8 mouse cellular contexts compared by ENCODE assay signal in genomic region chr4:62755237-62755900, GRCm38 (mm10).
A peak's percentile ranks its signal among the peaks of the same experiment; 100 is the strongest.
DNase-seq lines count a peak whose midpoint lies in the region; ATAC-seq and TF ChIP-seq lines count a peak whose summit lies in the region.

No protein-coding gene starts in this region.

- no peaks in the 10 kb centered on the region for H3K27me3 ChIP-seq in intestine, embryonic 15.5 days (replicated peaks)
- no peaks in the 10 kb centered on the region for H3K27me3 ChIP-seq in lung, postnatal 0 days (replicated peaks; ENCODE audit: insufficient read depth, low read length)
- no peaks in the 10 kb centered on the region for H3K27me3 ChIP-seq in stomach, embryonic 14.5 days (ENCODE audit: control insufficient read depth, insufficient read depth, low read length)

- H3K4me1 ChIP-seq in intestine, embryonic 15.5 days (replicated peaks): peaks cover 27% of the 10 kb centered on the region
- H3K4me1 ChIP-seq in lung, postnatal 0 days (ENCODE audit: insufficient read depth, low read depth, low read length): peaks cover 8% of the 10 kb centered on the region; the same call in 1 of the 2 replicates
- H3K4me1 ChIP-seq in stomach, embryonic 14.5 days (ENCODE audit: control insufficient read depth, insufficient read depth, low read length): peaks cover 36% of the 10 kb centered on the region

- no peak overlapping the region for H3K4me3 ChIP-seq in intestine, embryonic 15.5 days (replicated peaks)
- H3K4me3 ChIP-seq in lung, postnatal 0 days (ENCODE audit: low read depth, low read length): no peak overlapping the region
- no peak overlapping the region for H3K4me3 ChIP-seq in stomach, embryonic 14.5 days (ENCODE audit: low read depth, low read length)

- TF ChIP-seq CTCF in lung, postnatal 0 days (IDR thresholded peaks at IDR 0.05): no peak

- H3K4me2 ChIP-seq in intestine, embryonic 15.5 days (replicated peaks): no peak overlapping the region
- H3K4me2 ChIP-seq in lung, postnatal 0 days (replicated peaks; ENCODE audit: low read depth, low read length): no peak overlapping the region
- H3K4me2 ChIP-seq in stomach, embryonic 14.5 days (replicated peaks; ENCODE audit: low read depth, low read length): no peak overlapping the region

- DNase-seq in adrenal gland, adult 2 months: peak; percentile 78
- DNase-seq in embryo, embryonic 9.5 days (ENCODE audit: extremely low spot score): peak; percentile 65
- peak; percentile 87 for DNase-seq in heart, adult 18-20 months
- peak; percentile 71 for DNase-seq in lung, postnatal 0 days (ENCODE audit: low spot score)
- DNase-seq in left cerebral cortex, postnatal 36 days (ENCODE audit: low spot score in 2 of 2): no peak

- H3K9ac ChIP-seq in intestine, embryonic 15.5 days: no peak overlapping the region
- H3K9ac ChIP-seq in lung, postnatal 0 days (replicated peaks; ENCODE audit: low read depth): no peak overlapping the region
- no peak overlapping the region for H3K9ac ChIP-seq in stomach, embryonic 14.5 days (replicated peaks; ENCODE audit: low read depth, low read length)

- H3K9me3 ChIP-seq in intestine, embryonic 15.5 days: no peaks in the 10 kb centered on the region
- no peaks in the 10 kb centered on the region for H3K9me3 ChIP-seq in lung, postnatal 0 days (ENCODE audit: low read length)
- no peaks in the 10 kb centered on the region for H3K9me3 ChIP-seq in stomach, embryonic 14.5 days (ENCODE audit: control insufficient read depth, low read depth, low read length)

- WGBS in intestine, embryonic 15.5 days: 37% methylated on average over 5 of the region's 5 CpGs
- WGBS in lung, postnatal 0 days: 39% methylated on average over 5 of the region's 5 CpGs
- WGBS in stomach, embryonic 14.5 days: 34% methylated on average over 5 of the region's 5 CpGs

- peak overlapping the region; percentile 45 for H3K27ac ChIP-seq in intestine, embryonic 15.5 days
- H3K27ac ChIP-seq in lung, postnatal 0 days (ENCODE audit: low read length): no peak overlapping the region
- peak overlapping the region; percentile 82; the same call in 1 of the 2 replicates for H3K27ac ChIP-seq in stomach, embryonic 14.5 days (ENCODE audit: low read length)

- no peaks in the 10 kb centered on the region for H3K36me3 ChIP-seq in intestine, embryonic 15.5 days
- no peaks in the 10 kb centered on the region for H3K36me3 ChIP-seq in lung, postnatal 0 days (ENCODE audit: insufficient read depth, low read length)
- H3K36me3 ChIP-seq in stomach, embryonic 14.5 days (ENCODE audit: control insufficient read depth, insufficient read depth, low read length): no peaks in the 10 kb centered on the region

- intact Hi-C loops in left cerebral cortex, postnatal 36 days (cut with DNase I): no loop called here

- peak; percentile 89 for ATAC-seq in intestine, embryonic 15.5 days
- peak; percentile 90 for ATAC-seq in lung, postnatal 0 days
- ATAC-seq in stomach, embryonic 14.5 days (ENCODE audit: insufficient number of reproducible peaks, insufficient read depth, low FRiP score, low read depth): peak; percentile 89
- no peak for ATAC-seq in activated CD4-positive, CD25-positive, alpha-beta regulatory T cell, adult 4 months

- TF ChIP-seq EP300 in lung, postnatal 0 days (IDR thresholded peaks at IDR 0.05): 0 out of 2 replicates have a peak, but pooled peaks have one; percentile 21

Comparison
In these comparisons a context has a peak if more than half of its experiments do, and no peak if none do; other contexts are left out.
1. DNase-seq: peak in adrenal gland, adult 2 months (single experiment), embryo, embryonic 9.5 days (single experiment), heart, adult 18-20 months (2 of 2) and lung, postnatal 0 days (single experiment); none in left cerebral cortex, postnatal 36 days (0 of 2).